Mouse (Mus musculus) hindbrain, embryonic 16.5 days (tissue): ENCODE results near the gene Dnm3. TPM values are rescaled to one million over a fixed set of nuclear protein-coding genes. Genes with fewer than 3 reads are reported as not detected.

Experiments used
- ATAC-seq: fragments of 200-750 bp; cut with Nextera tagmentation; 2 replicates; pipeline ENCODE4 v1.8.0; 2017; ENCODE audit warnings: moderate TSS enrichment, moderate library complexity
- H3K27ac ChIP-seq: fragments of 300-500 bp; sonication (generic); 2 replicates; pipeline ENCODE4 v1.5.1; 2014; ENCODE audit warnings: low read depth, mild to moderate bottlenecking, control low read depth, low read length, moderate library complexity
- H3K27me3 ChIP-seq: fragments of 300-500 bp; sonication (generic); replicated peaks from 2 replicates; pipeline ENCODE4 v1.6.1; 2014; ENCODE audit warnings: low read length; ENCODE audit not compliant: control insufficient read depth, insufficient read depth
- H3K36me3 ChIP-seq: fragments of 300-500 bp; sonication (generic); 2 replicates; pipeline ENCODE4 v1.6.1; 2014; ENCODE audit warnings: mild to moderate bottlenecking, low read length, moderate library complexity, mixed read lengths; ENCODE audit not compliant: control insufficient read depth, insufficient read depth
- H3K4me1 ChIP-seq: fragments of 300-500 bp; sonication (generic); 2 replicates; pipeline ENCODE4 v1.6.1; 2014; ENCODE audit warnings: low read depth, low read length; ENCODE audit not compliant: control insufficient read depth, insufficient read depth
- H3K4me2 ChIP-seq: fragments of 300-500 bp; sonication (generic); 2 replicates; pipeline ENCODE4 v1.6.1; 2014; ENCODE audit warnings: mild to moderate bottlenecking, low read length, control low read depth, moderate library complexity
- H3K4me3 ChIP-seq: fragments of 300-500 bp; sonication (generic); 2 replicates; pipeline ENCODE4 v1.5.1; 2014; ENCODE audit warnings: mild to moderate bottlenecking, low read length, control low read depth, moderate library complexity
- H3K9ac ChIP-seq: fragments of 300-500 bp; sonication (generic); 2 replicates; pipeline ENCODE4 v1.6.1; 2014; ENCODE audit warnings: low read depth, mild to moderate bottlenecking, control low read depth, low read length, moderate library complexity
- H3K9me3 ChIP-seq: fragments of 300-500 bp; sonication (generic); 2 replicates; pipeline ENCODE4 v1.6.1; 2014; ENCODE audit warnings: mild to moderate bottlenecking, low read length, moderate library complexity; ENCODE audit not compliant: control insufficient read depth
- WGBS: fragments of 180-500 bp; shearing (Covaris S2); extraction: QIAGEN DNeasy Blood & Tissue Kit; methylation state at CpG from one replicate; pipeline ENCODE4 v1.1.7; 2014; 5-methylcytosine and 5-hydroxymethylcytosine counted together
- polyA plus RNA-seq: library from polyadenylated mRNA; unstranded; fragments of >200 nt; fragmentation: Nextera tagmentation; extraction: Ambion mirVana; gene quantifications from 2 replicates; pipeline ENCODE4 v1.2.1, GENCODE M21; 2015

The Dnm3 gene
- polyA plus RNA-seq, 1 experiment from 2014 or later: 57.1 TPM

DNA sequence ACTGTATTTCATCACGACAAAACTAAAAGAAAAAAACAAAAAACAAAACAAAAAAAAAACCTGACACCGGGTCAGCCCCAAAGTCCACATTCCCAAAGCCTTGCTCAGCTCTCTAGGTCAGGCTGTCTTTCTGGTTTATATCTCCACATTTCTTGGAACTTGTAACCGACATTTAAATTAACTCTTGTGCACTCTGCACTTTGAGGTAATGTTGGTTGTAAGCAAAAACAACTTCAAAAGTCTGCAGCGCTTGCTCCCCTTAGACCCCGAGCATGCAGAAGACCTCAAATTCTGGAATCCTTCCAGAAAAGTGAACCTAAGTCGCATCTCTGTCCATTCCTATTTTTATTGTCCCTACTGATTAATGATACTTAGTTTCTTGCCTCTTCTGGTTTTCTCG is 297.4 kb downstream of the Dnm3 start:
- peaks cover 8% of the 10 kb centered on the region for H3K4me1 ChIP-seq
- 73% methylated on average over 7 of the region's 7 CpGs for WGBS
- ATAC-seq: no peak
- no peaks in the 10 kb centered on the region for H3K9me3 ChIP-seq
- no peak overlapping the region for H3K27ac ChIP-seq
- H3K4me3 ChIP-seq: no peak overlapping the region
- H3K9ac ChIP-seq: no peak overlapping the region
- H3K4me2 ChIP-seq: no peak overlapping the region
- H3K27me3 ChIP-seq: no peaks in the 10 kb centered on the region
- H3K36me3 ChIP-seq: no peaks in the 10 kb centered on the region

DNA sequence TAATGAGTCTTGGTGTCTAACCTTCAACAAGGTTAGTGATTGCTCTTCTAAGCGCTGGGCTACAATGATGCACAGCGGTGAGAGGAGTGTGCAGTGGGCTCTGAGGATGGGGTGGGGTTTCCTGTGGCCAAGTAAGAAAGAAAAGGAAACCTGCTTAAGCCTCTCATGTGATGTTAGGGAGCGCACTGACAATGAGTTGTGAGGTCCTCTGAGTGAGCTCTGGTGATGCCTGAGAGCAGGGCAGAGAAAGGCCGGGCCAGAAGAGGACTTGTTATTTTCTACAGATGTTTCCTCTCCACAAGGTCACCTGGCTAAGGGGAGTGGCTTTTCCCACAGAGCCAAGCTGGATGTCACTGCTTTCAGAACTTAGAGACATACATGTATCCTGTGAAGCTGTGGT is 298.4 kb downstream of the Dnm3 start:
- H3K9ac ChIP-seq: no peak overlapping the region
- ATAC-seq: no peak
- H3K4me1 ChIP-seq: peaks cover 8% of the 10 kb centered on the region
- WGBS: 91% methylated on average over 4 of the region's 4 CpGs
- no peak overlapping the region for H3K27ac ChIP-seq
- no peaks in the 10 kb centered on the region for H3K27me3 ChIP-seq
- no peaks in the 10 kb centered on the region for H3K36me3 ChIP-seq
- H3K4me2 ChIP-seq: no peak overlapping the region
- H3K9me3 ChIP-seq: no peaks in the 10 kb centered on the region
- H3K4me3 ChIP-seq: no peak overlapping the region

DNA sequence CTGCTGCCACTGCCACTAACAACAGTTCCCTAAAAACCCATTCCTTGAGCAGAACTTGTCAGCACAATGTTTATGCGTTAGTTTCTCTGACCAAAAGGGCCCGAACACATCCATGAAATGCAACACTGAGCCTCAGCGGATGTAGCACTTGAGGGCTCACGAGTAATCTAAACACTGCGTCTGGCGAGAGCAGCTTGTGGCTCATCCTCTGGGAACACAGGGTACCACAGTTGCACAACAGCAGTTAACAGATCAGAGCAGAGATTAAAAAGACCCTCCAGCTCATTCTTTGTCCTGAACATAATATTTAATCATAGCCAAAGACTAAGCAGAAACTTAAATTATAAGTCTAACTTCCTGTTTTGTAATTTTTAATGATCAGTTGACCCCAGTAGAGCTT is 305.0 kb downstream of the Dnm3 start:
- 75% methylated on average over 6 of the region's 6 CpGs for WGBS
- H3K27ac ChIP-seq: no peak overlapping the region

DNA sequence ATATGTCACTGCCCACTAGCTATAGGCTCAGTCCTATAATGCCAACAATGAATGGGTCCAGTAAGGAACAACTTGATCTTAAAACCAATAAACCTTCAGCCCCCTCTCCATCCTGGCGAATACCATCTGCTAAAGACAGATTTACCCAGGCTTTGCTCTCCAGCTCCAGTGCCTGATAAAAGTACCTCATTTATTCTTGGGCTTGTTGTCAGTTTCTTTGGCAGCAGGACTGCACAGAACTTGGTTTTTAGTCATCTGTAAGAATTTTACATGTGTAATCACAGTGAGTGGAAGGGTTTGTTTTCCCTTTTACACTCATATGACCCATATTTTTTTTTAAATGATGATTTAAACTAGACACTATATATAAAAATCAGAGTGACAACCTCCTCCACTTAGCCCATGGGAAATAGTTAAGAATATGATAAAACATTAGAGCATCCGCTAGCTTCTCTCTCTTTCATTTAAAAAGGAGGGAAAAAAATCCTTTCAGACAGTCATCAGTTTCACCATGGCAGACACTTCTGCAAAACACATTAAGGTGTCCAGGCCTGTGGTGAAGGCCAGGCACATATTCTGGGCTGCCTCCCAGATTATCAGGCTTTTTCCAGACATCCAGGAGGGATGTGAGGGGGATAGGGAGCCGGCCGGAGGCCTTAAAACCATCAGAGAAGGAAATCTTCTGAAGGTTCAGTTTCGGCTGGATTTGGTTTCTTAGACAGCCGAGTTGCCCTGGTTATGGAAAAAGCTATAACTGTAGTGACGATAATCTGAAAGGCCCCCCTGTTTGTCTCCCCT is 313.9 kb downstream of the Dnm3 start:
- Histone ChIP-seq H3K27ac (no peak overlapping the region), H3K4me1 (no peaks in the 10 kb centered on the region), H3K36me3 (no peaks in the 10 kb centered on the region), H3K4me2 (no peak overlapping the region), H3K9me3 (no peaks in the 10 kb centered on the region), H3K9ac (no peak overlapping the region), H3K4me3 (no peak overlapping the region), H3K27me3 (no peaks in the 10 kb centered on the region)
- no peak for ATAC-seq
- WGBS: 84% methylated on average over 7 of the region's 7 CpGs

More for the DNA sequence above, 305.0 kb downstream of the Dnm3 start:
- Histone ChIP-seq H3K4me1 (no peaks in the 10 kb centered on the region), H3K4me3 (no peak overlapping the region), H3K36me3 (no peaks in the 10 kb centered on the region), H3K9me3 (no peaks in the 10 kb centered on the region), H3K27me3 (no peaks in the 10 kb centered on the region), H3K4me2 (no peak overlapping the region), H3K9ac (no peak overlapping the region)
- no peak for ATAC-seq

DNA sequence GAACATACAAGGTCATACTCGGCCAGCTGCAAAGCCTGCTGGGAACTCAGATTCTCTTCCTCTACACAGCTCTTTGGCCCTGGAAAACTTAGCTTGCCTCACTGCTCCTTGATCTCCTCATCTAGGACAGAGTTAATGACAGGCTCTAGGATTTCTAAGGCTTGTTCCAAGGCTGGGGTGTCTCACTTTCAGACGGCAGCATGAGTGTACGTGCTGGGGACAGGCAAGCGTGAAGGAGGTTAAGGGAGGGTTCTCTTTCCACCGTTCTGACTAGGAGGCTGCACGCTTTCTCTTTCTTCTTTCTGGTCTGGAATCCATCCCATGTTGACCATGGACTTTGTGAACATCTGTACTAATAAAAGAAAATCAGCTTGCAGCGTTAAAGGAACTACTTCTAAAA is 315.2 kb downstream of the Dnm3 start:
- no peaks in the 10 kb centered on the region for H3K27me3 ChIP-seq
- H3K36me3 ChIP-seq: no peaks in the 10 kb centered on the region
- H3K4me2 ChIP-seq: no peak overlapping the region
- H3K4me3 ChIP-seq: no peak overlapping the region
- H3K27ac ChIP-seq: no peak overlapping the region
- ATAC-seq: no peak
- no peaks in the 10 kb centered on the region for H3K9me3 ChIP-seq
- H3K9ac ChIP-seq: no peak overlapping the region
- H3K4me1 ChIP-seq: no peaks in the 10 kb centered on the region
- 72% methylated on average over 7 of the region's 7 CpGs for WGBS

DNA sequence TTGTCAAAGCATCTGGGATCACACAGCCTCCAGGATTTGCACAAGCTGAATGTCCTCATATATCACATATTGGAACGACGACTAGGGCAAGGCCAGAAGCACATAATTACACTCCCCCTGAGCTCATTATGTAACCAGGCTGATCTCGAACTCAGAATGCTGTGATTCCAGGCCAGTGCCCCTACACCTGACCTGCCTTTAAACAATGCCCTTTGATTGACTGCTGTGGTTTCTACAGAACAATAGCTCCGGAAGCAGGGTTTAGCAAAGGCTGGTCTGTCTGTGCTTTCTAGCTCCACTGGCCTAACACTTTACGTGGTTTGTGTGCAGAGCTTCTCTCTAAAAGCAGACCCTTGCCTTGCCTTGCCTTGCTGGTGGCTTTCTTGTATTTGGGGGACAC is 315.6 kb downstream of the Dnm3 start:
- no peak for ATAC-seq
- Histone ChIP-seq H3K27ac (no peak overlapping the region), H3K4me1 (no peaks in the 10 kb centered on the region), H3K4me3 (no peak overlapping the region), H3K36me3 (no peaks in the 10 kb centered on the region), H3K9me3 (no peaks in the 10 kb centered on the region), H3K27me3 (no peaks in the 10 kb centered on the region), H3K9ac (no peak overlapping the region), H3K4me2 (no peak overlapping the region)
- 44% methylated on average over 5 of the region's 5 CpGs for WGBS

DNA sequence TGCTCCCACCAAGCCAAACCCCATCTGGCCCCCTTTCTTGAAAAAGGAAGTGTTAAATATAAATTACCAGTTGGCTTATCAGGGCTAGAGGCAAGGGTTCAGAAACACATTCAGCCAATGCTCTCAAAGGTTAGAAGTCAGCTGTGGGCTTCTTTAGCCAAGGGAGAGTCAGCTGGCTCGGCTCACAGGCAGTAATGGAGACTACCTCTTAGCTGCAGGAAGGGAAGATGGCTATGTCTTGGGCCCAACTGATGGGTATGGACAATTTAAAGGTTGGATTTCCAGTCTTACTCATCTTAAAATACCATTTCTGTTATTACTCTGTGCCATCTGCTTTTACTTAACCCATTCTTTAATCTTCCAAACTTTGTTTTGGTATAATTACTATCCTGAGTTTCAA is 317.1 kb downstream of the Dnm3 start:
- Histone ChIP-seq H3K9me3 (no peaks in the 10 kb centered on the region), H3K27me3 (no peaks in the 10 kb centered on the region), H3K4me3 (no peak overlapping the region), H3K4me1 (no peaks in the 10 kb centered on the region), H3K27ac (no peak overlapping the region), H3K4me2 (no peak overlapping the region), H3K9ac (no peak overlapping the region), H3K36me3 (no peaks in the 10 kb centered on the region)
- ATAC-seq: no peak
- WGBS: 67% methylated on average over 1 of the region's 1 CpGs

DNA sequence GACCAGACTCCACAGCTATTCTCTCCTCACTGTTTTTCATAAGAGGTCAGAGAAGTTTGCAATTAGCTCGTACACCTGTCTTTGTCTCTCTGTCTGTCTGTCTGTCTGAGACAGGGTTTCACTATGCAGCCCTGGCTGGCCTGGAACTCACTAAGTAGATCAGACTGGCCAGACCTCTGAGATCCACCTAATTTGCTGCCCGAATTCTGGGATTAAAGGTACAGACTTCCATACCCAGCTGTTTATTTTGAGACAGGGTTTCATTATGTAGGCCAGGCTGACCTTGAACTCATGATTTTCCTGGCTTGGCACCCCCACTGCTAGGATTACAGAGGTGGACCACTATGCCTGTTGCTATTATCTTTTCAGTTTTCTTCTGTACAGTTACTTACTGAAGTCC is 319.3 kb downstream of the Dnm3 start:
- Histone ChIP-seq H3K4me2 (no peak overlapping the region), H3K4me3 (no peak overlapping the region), H3K27me3 (no peaks in the 10 kb centered on the region), H3K36me3 (no peaks in the 10 kb centered on the region), H3K9ac (no peak overlapping the region), H3K9me3 (no peaks in the 10 kb centered on the region), H3K27ac (no peak overlapping the region), H3K4me1 (no peaks in the 10 kb centered on the region)
- WGBS: 84% methylated on average over 2 of the region's 2 CpGs
- no peak for ATAC-seq

DNA sequence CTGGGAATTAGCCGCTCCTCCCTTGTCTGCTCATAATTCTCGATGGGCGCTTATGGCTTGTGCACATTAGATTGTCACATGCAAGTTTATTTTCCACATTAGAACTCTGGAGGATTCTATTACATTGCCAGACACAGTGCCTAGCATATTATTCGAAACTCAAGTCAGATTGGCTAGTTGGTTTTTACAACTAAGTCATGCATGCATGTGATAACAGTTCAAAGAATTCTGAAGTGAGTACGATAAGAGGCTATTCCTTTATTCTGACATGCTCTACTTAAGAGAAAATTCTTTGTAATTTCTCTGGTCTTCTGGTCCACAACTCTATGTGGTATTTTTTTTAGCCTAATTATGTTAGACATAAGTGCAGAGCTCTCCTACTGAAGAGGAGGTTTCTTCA is 320.2 kb downstream of the Dnm3 start:
- H3K27ac ChIP-seq: no peak overlapping the region
- WGBS: 88% methylated on average over 5 of the region's 5 CpGs
- H3K9ac ChIP-seq: no peak overlapping the region
- H3K4me3 ChIP-seq: no peak overlapping the region
- ATAC-seq: no peak
- H3K4me1 ChIP-seq: no peaks in the 10 kb centered on the region
- H3K9me3 ChIP-seq: no peaks in the 10 kb centered on the region
- no peaks in the 10 kb centered on the region for H3K36me3 ChIP-seq
- H3K4me2 ChIP-seq: no peak overlapping the region
- no peaks in the 10 kb centered on the region for H3K27me3 ChIP-seq
